20 mouse cellular contexts compared by ENCODE assay signal in the genomic region with DNA sequence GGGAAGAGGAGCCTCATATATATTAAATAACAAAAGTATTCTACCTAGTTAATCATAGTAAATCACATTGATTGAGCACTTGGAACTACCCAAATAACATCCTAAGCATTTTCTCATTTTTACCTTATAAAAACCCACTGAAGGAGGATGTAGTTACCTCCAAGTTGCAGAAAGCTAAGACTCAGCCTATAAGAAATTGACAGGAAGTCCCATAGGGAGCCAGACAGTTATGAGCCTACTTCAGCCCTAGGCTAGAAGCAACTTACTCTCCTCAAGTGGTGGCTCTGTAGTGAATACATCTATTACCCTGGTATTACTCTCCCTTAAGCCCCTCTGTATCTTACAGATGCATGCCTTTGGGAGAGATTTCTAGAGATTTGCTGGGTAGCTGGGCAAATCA.
"Had no signal": no experiment of that assay in that cellular context is flagged by ENCODE, and none has a peak within 500 bp of the region (broad histone marks: within the 10 kb centered on the region; RNA-seq: fewer than 3 reads in every experiment).

No protein-coding gene starts in this region.

- H3K4me3 ChIP-seq: kidney, embryonic 15.5 days; limb, embryonic 12.5 days; limb, embryonic 15.5 days; midbrain, embryonic 12.5 days; midbrain, embryonic 15.5 days had no signal

- H3K27ac ChIP-seq: kidney, embryonic 15.5 days; limb, embryonic 12.5 days; limb, embryonic 15.5 days; liver, embryonic 14.5 days; macrophage; midbrain, embryonic 12.5 days; midbrain, embryonic 15.5 days; stomach, postnatal 0 days had no signal

- H3K4me1 ChIP-seq: kidney, embryonic 15.5 days; limb, embryonic 12.5 days; limb, embryonic 15.5 days; midbrain, embryonic 12.5 days; midbrain, embryonic 15.5 days had no signal

- H3K4me2 ChIP-seq: kidney, embryonic 15.5 days; limb, embryonic 12.5 days; limb, embryonic 15.5 days; liver, embryonic 11.5 days; lung, embryonic 14.5 days; midbrain, embryonic 12.5 days; midbrain, embryonic 15.5 days had no signal

- H3K36me3 ChIP-seq: kidney, embryonic 15.5 days; limb, embryonic 12.5 days; limb, embryonic 15.5 days; midbrain, embryonic 12.5 days; midbrain, embryonic 15.5 days had no signal

- H3K9me3 ChIP-seq: kidney, embryonic 15.5 days; limb, embryonic 12.5 days; limb, embryonic 15.5 days; midbrain, embryonic 12.5 days; midbrain, embryonic 15.5 days had no signal

- ATAC-seq: liver, postnatal 0 days; lung, postnatal 0 days; midbrain, embryonic 15.5 days had no signal

- DNase-seq: kidney, postnatal 14 days; kidney, postnatal 4 days; left cerebral cortex, postnatal 4 days; liver, postnatal 0 days; lung, embryonic 14.5 days; right cerebral cortex, postnatal 14 days; right cerebral cortex, postnatal 4 days; thymus, adult 2 months; thymus, postnatal 14 days; thymus, postnatal 4 days had no signal

- H3K27me3 ChIP-seq: kidney, embryonic 15.5 days; limb, embryonic 12.5 days; limb, embryonic 15.5 days; midbrain, embryonic 12.5 days; midbrain, embryonic 15.5 days had no signal

- H3K9ac ChIP-seq: kidney, embryonic 15.5 days; limb, embryonic 12.5 days; limb, embryonic 15.5 days; liver, embryonic 14.5 days; liver, postnatal 0 days; lung, embryonic 14.5 days; midbrain, embryonic 12.5 days; midbrain, embryonic 15.5 days had no signal
